Mouse (Mus musculus) E14TG2a.4 (cell line): ENCODE data around the gene Kctd19.

Source experiments
- CTCF ChIP-seq: conservative IDR thresholded peaks from 2 replicates; pipeline ENCODE4 v1.5.1; 2014; ENCODE audit warnings: low read length
- NANOG ChIP-seq: IDR thresholded peaks from 2 replicates; pipeline ENCODE4 v1.6.1; 2014; ENCODE audit warnings: borderline replicate concordance, low read length, mixed read lengths
- POU5F1 ChIP-seq: IDR thresholded peaks from 2 replicates; pipeline ENCODE4 v1.6.1; 2014; ENCODE audit warnings: low read length, borderline replicate concordance

DNA sequence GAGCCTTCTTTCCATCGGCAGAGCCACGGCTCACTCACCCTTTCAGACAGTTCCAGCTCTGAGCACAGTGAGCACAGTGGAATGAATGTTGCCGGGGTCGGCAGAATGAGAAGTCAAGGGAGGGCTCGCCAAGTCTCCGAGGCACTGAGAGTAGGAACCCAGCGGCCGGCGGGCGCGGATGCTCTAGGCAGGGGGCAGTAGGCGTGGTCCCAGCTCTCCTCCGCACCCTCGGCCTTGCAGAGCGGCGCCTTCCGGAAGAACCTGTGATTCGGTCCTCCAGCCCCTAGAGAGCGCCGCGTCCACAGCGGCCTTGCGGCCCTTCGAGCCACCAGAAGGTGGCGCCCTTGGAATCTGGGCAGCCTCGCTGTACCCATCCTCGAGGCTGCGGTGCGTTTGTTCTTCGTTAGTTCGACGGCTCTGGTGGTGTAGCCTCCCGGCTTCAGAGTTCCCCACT, 38.8 kb downstream of the Kctd19 start:
- peak; percentile 88 for TF ChIP-seq CTCF
- no peak for TF ChIP-seq NANOG
- TF ChIP-seq POU5F1: no peak
